Mouse (Mus musculus) thymus, postnatal 25 days (tissue): ENCODE measurements at regions not wholly inside any gene's neighbourhood (a gene's known extent, or its start where the extent isn't known, plus 50 kb on each side); places are given as distances from the start of the nearest gene placed in this dataset.

Experiments
- DNase-seq: peaks from one replicate; pipeline ENCODE4 v3.0.0; 2022

DNA sequence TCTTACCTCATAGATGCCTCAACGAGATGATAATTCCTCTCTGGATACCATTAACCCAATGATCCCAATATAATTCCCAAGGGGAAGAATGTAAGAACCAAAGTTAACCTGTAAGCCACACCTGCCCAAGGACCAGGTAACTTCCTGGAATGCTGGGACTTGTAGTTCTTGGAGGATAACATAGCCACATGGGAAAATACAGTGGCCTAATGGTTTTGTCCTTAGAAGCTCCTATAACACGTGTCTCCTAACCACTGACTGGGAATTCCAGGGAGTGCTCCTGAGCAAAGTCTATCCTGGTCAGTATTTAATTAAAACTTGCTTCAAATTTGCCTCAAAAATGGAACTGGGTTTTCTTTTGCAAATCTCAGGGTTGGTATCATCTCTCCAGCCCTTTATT, 119.9 kb downstream of the Evx1 start:
- DNase-seq = no peak

DNA sequence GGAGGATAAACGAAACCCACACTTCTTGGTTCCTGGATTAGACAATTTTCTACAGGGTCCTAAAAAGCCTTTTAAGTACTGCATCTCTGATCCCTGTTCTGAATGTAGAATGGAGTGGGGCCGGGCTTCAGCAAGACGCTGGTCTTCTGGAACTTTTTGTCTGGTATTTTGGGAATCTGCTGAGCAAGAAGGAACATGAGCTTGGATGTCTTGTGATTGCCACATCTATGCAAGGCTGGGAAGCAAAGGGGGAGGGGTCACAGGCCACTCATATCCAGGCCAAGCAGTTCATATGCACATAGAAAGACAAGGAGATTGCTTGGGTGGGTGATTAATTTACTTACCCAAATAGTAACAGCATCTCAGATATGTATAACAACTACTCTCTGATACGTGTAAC, 121.5 kb downstream of the Evx1 start:
- no peak for DNase-seq

GRCm38 (mm10) chr6:52435358-52435757, 122.1 kb downstream of the Evx1 start:
- DNase-seq = no peak

DNA sequence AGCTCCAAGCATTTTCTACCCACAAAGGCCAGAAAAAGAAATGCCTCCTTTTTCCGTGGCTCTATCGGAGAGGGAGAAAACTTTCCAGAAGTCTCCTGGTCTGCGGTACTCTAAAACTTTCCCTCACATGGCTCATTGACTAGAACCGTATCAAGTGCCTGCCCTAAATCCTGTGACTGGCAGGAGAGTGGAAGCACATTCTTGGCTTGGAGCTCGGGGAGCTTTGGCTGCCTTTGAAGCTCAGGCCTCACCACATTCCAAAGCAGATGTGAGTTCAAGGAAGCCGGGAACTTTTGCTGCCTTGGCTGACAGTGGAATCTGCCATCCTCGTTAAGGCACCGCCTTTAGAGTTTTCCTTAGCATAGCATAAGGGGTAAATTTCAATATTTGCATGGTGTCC, 125.1 kb downstream of the Evx1 start:
- no peak for DNase-seq

- DNase-seq = no peak
These were observed 125.9 kb downstream of the Evx1 start for GRCm38 (mm10) chr6:52439204-52439603.

DNA sequence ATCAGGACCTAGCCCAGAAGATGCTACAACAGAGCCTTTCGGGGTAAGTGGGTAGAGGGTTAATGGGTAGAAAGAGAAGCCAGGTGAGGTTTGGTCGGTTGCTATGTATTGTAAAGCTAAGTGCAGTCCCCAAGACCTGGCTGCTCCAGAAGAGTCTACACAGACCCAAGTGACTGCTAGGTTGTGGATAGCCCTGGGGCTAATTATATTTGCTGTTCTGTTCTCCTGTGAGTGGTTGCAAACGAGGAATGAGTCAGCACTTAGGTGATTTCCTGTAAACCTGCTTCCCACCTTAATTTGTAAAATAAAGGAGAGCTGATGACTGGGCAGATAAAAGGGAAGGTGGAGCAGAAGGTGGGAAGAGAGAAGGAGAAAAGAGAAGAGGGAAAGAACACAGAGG, 126.9 kb downstream of the Evx1 start:
- DNase-seq = no peak

DNA sequence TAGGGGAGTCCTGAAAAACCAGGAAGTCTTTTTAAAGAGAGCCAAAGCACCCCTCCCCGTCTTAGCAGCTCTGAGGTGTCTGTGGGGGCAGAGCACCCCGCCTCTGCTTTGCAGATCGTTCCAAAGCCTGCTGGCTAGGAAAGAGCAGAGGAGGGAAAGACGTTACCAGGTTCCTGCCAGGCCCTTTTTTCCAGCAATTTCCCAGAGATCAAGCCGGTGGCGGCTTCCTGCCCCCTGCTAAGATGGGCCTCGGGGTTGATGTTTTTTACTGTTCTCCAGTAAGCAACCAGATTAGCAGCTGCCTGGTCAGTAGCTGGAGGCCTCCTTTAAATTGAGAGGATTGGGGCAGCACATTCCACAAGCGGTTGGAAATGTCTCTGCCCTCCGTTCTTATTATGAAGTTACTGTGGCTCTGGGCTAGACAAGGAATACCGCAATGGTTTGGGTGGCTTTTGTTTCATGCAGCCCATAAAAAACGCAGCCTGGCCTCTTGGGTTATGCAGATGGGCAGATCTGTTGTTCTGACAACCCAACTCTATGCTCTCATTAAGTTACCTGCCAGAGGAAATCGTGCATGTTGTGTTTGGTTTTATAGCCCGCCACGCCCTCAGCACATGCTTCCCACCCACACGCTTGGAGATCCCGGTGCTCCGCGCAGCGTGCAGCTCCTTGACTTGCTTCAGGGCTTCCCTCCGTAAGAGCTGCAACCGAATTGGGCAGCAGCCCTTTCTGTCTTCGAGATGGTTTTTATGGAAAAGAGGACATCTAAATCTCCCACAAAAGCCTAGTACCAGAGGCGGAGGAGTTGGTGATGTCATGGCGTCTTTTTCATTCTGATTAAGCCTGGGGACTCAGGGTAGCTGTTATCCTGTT, 130.1 kb downstream of the Evx1 start:
- no peak for DNase-seq

GRCm38 (mm10) chr6:52458828-52459227, 145.5 kb downstream of the Evx1 start:
- no peak for DNase-seq

- DNase-seq = no peak
These were observed 147.9 kb downstream of the Evx1 start for GRCm38 (mm10) chr6:52461186-52461585.

- DNase-seq = no peak
These were observed 150.1 kb downstream of the Evx1 start for GRCm38 (mm10) chr6:52463369-52463768.

DNA sequence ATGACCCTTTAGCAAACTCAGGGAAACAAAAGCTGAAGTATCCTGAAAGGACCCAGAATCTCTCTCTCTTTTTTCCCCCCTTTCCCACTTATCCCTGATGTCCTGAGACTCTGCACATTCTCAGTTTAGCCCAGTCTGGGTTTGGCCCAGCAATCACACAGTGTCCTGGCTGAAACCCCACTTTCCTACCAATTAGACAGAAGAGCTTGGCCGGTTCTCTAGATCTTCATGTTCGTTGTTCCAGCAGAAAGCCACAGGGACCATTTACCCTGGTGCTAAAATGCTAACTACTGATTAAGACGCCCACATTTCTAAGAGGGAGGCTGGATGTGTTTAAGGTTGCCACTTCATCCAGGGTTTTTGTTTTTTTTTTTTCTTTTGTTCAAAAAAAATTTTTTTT, 151.3 kb downstream of the Evx1 start:
- DNase-seq = no peak

GRCm38 (mm10) chr6:52465834-52466525, 152.7 kb downstream of the Evx1 start:
- no peak for DNase-seq

- DNase-seq = no peak
These were observed 157.5 kb downstream of the Evx1 start for GRCm38 (mm10) chr6:52470831-52471230.

- DNase-seq = no peak
These were observed 158.2 kb downstream of the Evx1 start for GRCm38 (mm10) chr6:52471384-52471957.

- no peak for DNase-seq
These were observed 158.7 kb downstream of the Evx1 start for GRCm38 (mm10) chr6:52472008-52472407.

- no peak for DNase-seq
These were observed 159.8 kb downstream of the Evx1 start for GRCm38 (mm10) chr6:52473042-52473589.

DNA sequence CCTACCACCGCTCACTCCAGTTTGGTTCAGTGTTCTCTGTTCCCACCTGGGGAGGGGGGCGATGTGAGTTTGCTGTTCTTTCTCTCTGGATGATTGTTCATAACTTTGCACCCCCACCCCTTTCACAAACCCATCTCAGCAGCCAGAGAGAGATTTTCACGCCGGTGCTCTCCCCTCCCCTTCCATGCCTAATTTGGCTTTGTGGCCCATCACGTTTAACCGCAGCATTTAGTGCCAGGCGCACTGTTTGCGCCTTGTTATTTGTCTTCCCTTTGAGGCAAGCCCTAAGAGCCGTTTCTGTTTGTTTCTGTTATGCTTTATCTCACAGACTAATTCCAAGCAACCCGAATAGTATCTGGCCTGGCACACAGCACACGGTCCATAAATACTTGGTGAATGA, 160.6 kb downstream of the Evx1 start:
- DNase-seq = no peak

DNA sequence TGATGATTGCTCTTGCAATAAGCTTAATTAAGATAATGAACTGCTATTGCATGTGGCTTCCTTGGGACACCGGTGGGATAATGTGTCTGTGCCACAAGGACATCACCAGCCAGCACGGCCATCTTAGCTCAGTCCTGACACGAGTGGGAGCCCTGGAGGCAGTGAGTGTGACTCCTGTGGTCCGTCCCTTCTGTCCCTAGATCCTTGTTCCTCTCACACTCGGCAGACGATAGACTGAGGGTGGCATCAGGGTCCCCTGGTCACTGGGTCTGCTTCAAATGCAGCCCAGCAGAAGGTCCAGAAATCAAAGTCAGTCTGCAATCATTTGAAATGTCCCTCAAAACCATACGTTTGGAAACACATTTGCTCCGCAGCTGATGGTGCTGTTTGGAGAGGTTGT, 162.4 kb downstream of the Evx1 start:
- no peak for DNase-seq

DNA sequence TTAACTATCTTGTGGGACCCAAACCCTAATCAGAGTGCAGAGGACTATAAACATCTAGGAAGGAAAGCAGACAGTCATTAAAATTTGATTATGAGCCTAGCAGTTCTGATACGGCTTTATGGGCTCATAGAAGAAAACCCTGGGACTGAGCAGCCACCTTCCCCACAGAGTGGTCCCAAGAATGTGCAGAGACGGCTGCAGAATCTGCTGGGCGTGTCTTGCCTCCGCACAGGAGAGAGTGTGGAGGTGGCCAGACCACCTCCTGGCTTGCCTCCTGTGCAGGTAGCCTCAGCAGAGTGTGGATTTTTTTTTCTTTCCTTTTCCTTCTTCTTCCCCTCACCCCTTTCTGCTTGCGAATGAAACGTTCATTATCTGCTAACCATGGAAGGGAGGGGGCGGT, 163.3 kb downstream of the Hibadh start:
- DNase-seq = no peak

DNA sequence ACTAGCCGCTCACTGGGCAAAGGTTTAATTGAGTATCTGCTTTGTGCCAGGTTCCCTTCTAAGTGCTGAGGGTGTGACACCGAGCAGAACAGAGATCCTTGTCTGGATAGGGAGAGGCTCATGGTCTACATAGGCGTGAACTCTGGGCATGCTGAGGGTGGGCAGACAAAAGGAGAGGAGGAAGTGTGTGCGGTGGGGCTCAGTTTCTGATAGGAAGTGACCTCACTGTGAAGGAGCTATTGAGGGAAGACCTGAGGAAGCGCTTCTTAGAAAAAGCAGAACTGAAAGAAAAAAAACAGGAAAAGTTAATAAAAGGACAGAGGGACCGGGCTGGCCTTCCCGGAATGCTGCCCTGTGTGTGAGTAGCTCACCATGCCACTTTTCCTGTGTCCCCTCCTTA, 162.8 kb downstream of the Hibadh start:
- DNase-seq = no peak

DNA sequence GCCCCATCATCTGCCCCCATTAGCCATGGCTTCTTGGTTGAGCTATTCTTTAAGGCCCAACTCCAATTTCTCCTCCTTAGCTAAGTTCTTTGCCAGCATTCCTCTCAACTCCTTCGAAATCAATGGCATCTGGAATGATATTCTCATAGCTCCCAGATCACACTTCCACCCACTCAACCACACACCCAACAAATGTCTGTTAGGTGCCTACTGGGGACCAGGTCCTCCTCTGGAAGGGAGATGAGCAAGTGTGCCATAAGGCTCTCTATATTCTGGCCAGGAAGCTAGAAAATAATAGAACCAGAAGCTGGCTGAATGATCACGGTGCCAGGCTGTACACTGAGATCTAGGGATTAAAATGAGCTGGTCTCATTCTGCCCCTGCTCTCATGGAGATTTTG, 161.6 kb downstream of the Hibadh start:
- no peak for DNase-seq

- no peak for DNase-seq
These were observed 161.0 kb downstream of the Hibadh start for GRCm38 (mm10) chr6:52479200-52479599.

- DNase-seq = no peak
These were observed 158.2 kb downstream of the Hibadh start for GRCm38 (mm10) chr6:52481975-52482374.

DNA sequence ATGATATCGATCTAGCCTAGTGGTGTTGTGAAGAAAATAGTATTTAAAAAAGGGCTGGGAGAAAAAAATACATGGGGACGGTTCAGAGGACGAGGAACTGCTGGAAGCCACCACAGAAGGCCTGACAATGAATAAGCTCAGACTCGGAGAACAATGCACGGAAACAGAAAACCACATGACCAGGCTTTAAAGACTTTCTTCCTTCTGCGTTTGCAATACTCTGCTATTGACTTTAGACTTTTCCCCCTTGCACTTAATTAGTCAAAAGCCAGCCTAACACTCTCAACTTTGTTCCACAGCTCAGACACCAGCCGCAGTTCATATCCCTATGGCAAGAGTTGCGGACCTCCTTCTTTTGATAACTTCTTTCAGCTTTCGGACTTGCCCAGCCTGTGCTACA, 154.0 kb downstream of the Hibadh start:
- no peak for DNase-seq
